Mouse (Mus musculus) ZHBTc4 (cell line): Measurements from ENCODE around the gene Cpsf7.

Experiments used
- DNase-seq: peaks from one replicate; pipeline ENCODE4 v3.0.0-alpha.2; 2011; ENCODE audit warnings: low read depth, low spot score

Gene Cpsf7

GRCm38 (mm10) chr19:10560108-10560507 lies 35.0 kb downstream of the Cpsf7 start:
- DNase-seq, result peak; percentile 39

- DNase-seq, result no peak
Measured at GRCm38 (mm10) chr19:10561558-10562314, 36.7 kb downstream of the Cpsf7 start.

- no peak for DNase-seq
Measured at GRCm38 (mm10) chr19:10562351-10562750, 37.3 kb downstream of the Cpsf7 start.

GRCm38 (mm10) chr19:10564278-10564677 lies 39.2 kb downstream of the Cpsf7 start:
- no peak for DNase-seq

GRCm38 (mm10) chr19:10565217-10565616 lies 40.2 kb downstream of the Cpsf7 start:
- DNase-seq, result no peak

- no peak for DNase-seq
Measured at GRCm38 (mm10) chr19:10569627-10570026, 44.6 kb downstream of the Cpsf7 start.

GRCm38 (mm10) chr19:10576690-10577561 lies 51.9 kb downstream of the Cpsf7 start, which contains the start of the genes Cyb561a3 and Tmem138:
Gene Cyb561a3, plus strand, starts transcription at chr19:10577172.
Gene Tmem138, minus strand, starts transcription at chr19:10577362.
- DNase-seq, result peak; percentile 96

- DNase-seq, result no peak
Measured at GRCm38 (mm10) chr19:10580102-10580501, 55.0 kb downstream of the Cpsf7 start.

GRCm38 (mm10) chr19:10580761-10581160 lies 55.7 kb downstream of the Cpsf7 start:
- no peak for DNase-seq

- DNase-seq, result no peak
Measured at GRCm38 (mm10) chr19:10581984-10582383, 56.9 kb downstream of the Cpsf7 start.

GRCm38 (mm10) chr19:10583550-10584146 lies 58.6 kb downstream of the Cpsf7 start:
- DNase-seq, result no peak

- no peak for DNase-seq
Measured at GRCm38 (mm10) chr19:10585112-10585511, 60.0 kb downstream of the Cpsf7 start.

- no peak for DNase-seq
Measured at GRCm38 (mm10) chr19:10587231-10587630, 62.2 kb downstream of the Cpsf7 start.

GRCm38 (mm10) chr19:10589127-10589857 lies 64.2 kb downstream of the Cpsf7 start:
- DNase-seq, result no peak

- DNase-seq, result no peak
Measured at GRCm38 (mm10) chr19:10590301-10590700, 65.2 kb downstream of the Cpsf7 start.

GRCm38 (mm10) chr19:10591659-10592377 lies 66.8 kb downstream of the Cpsf7 start:
- no peak for DNase-seq
